Mouse (Mus musculus): Measurements from ENCODE around the gene Tmem53. TPM values are rescaled to one million over a fixed set of nuclear protein-coding genes. Genes with fewer than 3 reads are reported as not detected.
A peak's percentile ranks its signal among the peaks of the same experiment; 100 is the strongest.

The Tmem53 gene
- total and polyA plus RNA-seq, 2 experiments from 2014 or later: 59.2 to 65.9 TPM

DNA sequence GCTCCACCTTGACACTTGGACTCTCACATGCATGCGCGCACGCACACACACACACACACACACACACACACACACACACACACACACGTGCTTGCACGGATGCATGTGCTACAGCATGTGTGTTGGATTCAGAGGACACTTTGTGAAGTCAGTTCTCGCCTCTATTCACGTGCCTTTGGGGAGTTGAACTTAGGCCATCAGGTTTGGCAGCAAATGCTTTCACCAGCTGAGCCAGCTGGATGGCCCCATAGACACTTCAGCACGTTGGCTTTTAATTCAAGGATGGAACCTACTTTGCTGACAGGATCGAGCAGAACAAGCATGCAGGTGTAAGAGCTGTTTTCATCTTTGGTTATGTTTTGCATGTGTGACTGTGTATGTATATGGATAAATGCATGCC lies 29.9 kb upstream of the Tmem53 start:
- Histone ChIP-seq H3K4me2 (ENCODE audit: low read depth, low read length) (no peak overlapping the region), H3K36me3 (replicated peaks; ENCODE audit: control insufficient read depth, insufficient read depth, low read length) (no peaks in the 10 kb centered on the region), H3K4me1 (ENCODE audit: control insufficient read depth, insufficient read depth) (no peaks in the 10 kb centered on the region), H3K27ac (ENCODE audit: low read depth) (no peak overlapping the region), H3K27me3 (ENCODE audit: control insufficient read depth, insufficient read depth, low read length) (no peaks in the 10 kb centered on the region), H3K9ac (replicated peaks; ENCODE audit: low read depth, low read length) (no peak overlapping the region), H3K9me3 (replicated peaks; ENCODE audit: control insufficient read depth, low read length) (no peaks in the 10 kb centered on the region), H3K4me3 (ENCODE audit: low read depth, low read length) (no peak overlapping the region)
- WGBS: 79% methylated on average over 9 of the region's 9 CpGs
- ATAC-seq (ENCODE audit: insufficient read depth, low read depth) (no peak), DNase-seq (ENCODE audit: low spot score) (no peak)
- no peak for TF ChIP-seq CTCF (IDR thresholded peaks at IDR 0.05; ENCODE audit: low read depth)
- no peak for TF ChIP-seq EP300 (IDR thresholded peaks at IDR 0.05; ENCODE audit: low read depth)

DNA sequence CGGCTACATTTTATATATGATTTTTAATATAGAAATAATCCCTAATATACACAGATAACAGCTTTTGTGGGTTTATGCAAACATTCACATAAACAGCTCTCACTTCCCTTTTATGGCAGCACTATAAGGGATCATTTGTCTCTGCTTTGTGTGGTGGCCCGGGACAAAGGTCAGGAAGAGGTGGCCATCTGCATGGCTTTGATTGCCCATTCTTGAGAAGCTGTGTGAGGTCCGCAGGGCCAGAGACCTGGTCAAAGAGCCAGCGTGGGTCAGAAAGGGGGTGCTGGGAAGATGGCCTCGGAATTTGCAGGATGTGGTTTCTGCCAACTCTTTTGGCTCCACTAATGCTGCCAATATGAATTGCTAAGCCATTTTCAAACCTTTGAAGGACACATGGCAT lies 28.8 kb upstream of the Tmem53 start:
- Histone ChIP-seq H3K27me3 (ENCODE audit: control insufficient read depth, insufficient read depth, low read length) (no peaks in the 10 kb centered on the region), H3K9ac (replicated peaks; ENCODE audit: low read depth, low read length) (no peak overlapping the region), H3K36me3 (replicated peaks; ENCODE audit: control insufficient read depth, insufficient read depth, low read length) (no peaks in the 10 kb centered on the region), H3K9me3 (replicated peaks; ENCODE audit: control insufficient read depth, low read length) (no peaks in the 10 kb centered on the region), H3K4me1 (ENCODE audit: control insufficient read depth, insufficient read depth) (no peaks in the 10 kb centered on the region), H3K27ac (ENCODE audit: low read depth) (no peak overlapping the region), H3K4me3 (ENCODE audit: low read depth, low read length) (no peak overlapping the region), H3K4me2 (ENCODE audit: low read depth, low read length) (no peak overlapping the region)
- ATAC-seq (ENCODE audit: insufficient read depth, low read depth) (no peak), DNase-seq (ENCODE audit: low spot score) (no peak)
- 68% methylated on average over 5 of the region's 5 CpGs for WGBS
- no peak for TF ChIP-seq EP300 (IDR thresholded peaks at IDR 0.05; ENCODE audit: low read depth)
- no peak for TF ChIP-seq CTCF (IDR thresholded peaks at IDR 0.05; ENCODE audit: low read depth)

GRCm38 (mm10) chr4:117224122-117224521 lies 27.6 kb upstream of the Tmem53 start:
- Histone ChIP-seq H3K4me1 (ENCODE audit: control insufficient read depth, insufficient read depth) (no peaks in the 10 kb centered on the region), H3K27me3 (ENCODE audit: control insufficient read depth, insufficient read depth, low read length) (no peaks in the 10 kb centered on the region), H3K9ac (replicated peaks; ENCODE audit: low read depth, low read length) (no peak overlapping the region), H3K27ac (ENCODE audit: low read depth) (no peak overlapping the region), H3K4me2 (ENCODE audit: low read depth, low read length) (no peak overlapping the region), H3K9me3 (replicated peaks; ENCODE audit: control insufficient read depth, low read length) (no peaks in the 10 kb centered on the region), H3K36me3 (replicated peaks; ENCODE audit: control insufficient read depth, insufficient read depth, low read length) (no peaks in the 10 kb centered on the region), H3K4me3 (ENCODE audit: low read depth, low read length) (no peak overlapping the region)
- WGBS: 57% methylated on average over 8 of the region's 8 CpGs
- no peak for TF ChIP-seq EP300 (IDR thresholded peaks at IDR 0.05; ENCODE audit: low read depth)
- TF ChIP-seq CTCF (IDR thresholded peaks at IDR 0.05; ENCODE audit: low read depth): no peak
- ATAC-seq (ENCODE audit: insufficient read depth, low read depth) (no peak), DNase-seq (ENCODE audit: low spot score) (no peak)

DNA sequence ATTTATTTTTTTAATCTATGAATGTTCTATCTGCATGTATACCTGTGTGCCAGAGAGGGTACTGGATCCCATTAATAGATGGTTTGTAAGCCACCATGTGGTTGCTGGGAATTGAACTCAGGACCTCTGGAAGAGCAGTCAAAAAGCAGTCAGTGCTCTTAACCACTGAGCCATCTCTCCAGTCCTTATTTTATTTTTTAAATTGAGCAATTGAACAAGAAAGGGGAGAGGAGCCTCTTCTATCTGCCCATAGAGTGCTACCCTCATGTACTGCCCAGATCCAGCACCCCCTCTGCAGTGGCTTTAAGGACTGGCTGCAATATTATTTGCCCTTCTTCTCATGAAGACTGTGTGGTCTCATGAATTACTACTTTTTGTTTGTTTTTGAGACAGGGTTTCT lies 26.5 kb upstream of the Tmem53 start:
- Histone ChIP-seq H3K36me3 (replicated peaks; ENCODE audit: control insufficient read depth, insufficient read depth, low read length) (no peaks in the 10 kb centered on the region), H3K27me3 (ENCODE audit: control insufficient read depth, insufficient read depth, low read length) (no peaks in the 10 kb centered on the region), H3K4me2 (ENCODE audit: low read depth, low read length) (no peak overlapping the region), H3K4me3 (ENCODE audit: low read depth, low read length) (no peak overlapping the region), H3K9me3 (replicated peaks; ENCODE audit: control insufficient read depth, low read length) (0 out of 2 replicates have a peak, but pooled peaks cover under 1% of the 10 kb centered on the region), H3K9ac (replicated peaks; ENCODE audit: low read depth, low read length) (no peak overlapping the region), H3K4me1 (ENCODE audit: control insufficient read depth, insufficient read depth) (no peaks in the 10 kb centered on the region), H3K27ac (ENCODE audit: low read depth) (no peak overlapping the region)
- DNase-seq (ENCODE audit: low spot score) (no peak), ATAC-seq (ENCODE audit: insufficient read depth, low read depth) (no peak)
- TF ChIP-seq CTCF (IDR thresholded peaks at IDR 0.05; ENCODE audit: low read depth) (no peak), EP300 (IDR thresholded peaks at IDR 0.05; ENCODE audit: low read depth) (no peak)

DNA sequence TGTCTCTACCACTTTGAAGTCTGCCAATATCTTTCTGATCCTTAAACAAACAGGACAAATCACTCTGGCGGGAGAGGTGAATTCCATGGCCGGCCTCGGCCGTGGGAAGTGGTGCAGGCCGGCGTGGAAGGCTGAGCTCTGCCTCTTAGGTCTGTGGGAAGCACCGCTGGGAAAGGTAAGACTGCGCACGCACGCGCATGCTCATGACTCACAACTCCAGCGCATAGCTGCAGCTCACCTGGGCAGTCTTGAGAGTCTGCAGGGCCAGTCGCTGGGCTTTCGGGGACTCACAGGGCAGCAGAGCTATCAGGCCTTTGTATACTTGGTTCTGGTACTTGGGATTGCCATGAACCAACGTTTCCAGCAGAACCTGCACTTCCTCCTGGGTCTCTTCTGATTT lies 22.2 kb upstream of the Tmem53 start:
- ATAC-seq (ENCODE audit: insufficient read depth, low read depth) (no peak), DNase-seq (ENCODE audit: low spot score) (no peak)
- Histone ChIP-seq H3K9ac (replicated peaks; ENCODE audit: low read depth, low read length) (no peak overlapping the region), H3K4me2 (ENCODE audit: low read depth, low read length) (no peak overlapping the region), H3K4me3 (ENCODE audit: low read depth, low read length) (no peak overlapping the region), H3K36me3 (replicated peaks; ENCODE audit: control insufficient read depth, insufficient read depth, low read length) (no peaks in the 10 kb centered on the region), H3K4me1 (ENCODE audit: control insufficient read depth, insufficient read depth) (no peaks in the 10 kb centered on the region), H3K27ac (ENCODE audit: low read depth) (no peak overlapping the region), H3K27me3 (ENCODE audit: control insufficient read depth, insufficient read depth, low read length) (no peaks in the 10 kb centered on the region), H3K9me3 (replicated peaks; ENCODE audit: control insufficient read depth, low read length) (0 out of 2 replicates have a peak, but pooled peaks cover 3% of the 10 kb centered on the region)
- TF ChIP-seq EP300 (IDR thresholded peaks at IDR 0.05; ENCODE audit: low read depth) (no peak), CTCF (IDR thresholded peaks at IDR 0.05; ENCODE audit: low read depth) (no peak)
- WGBS: 57% methylated on average over 15 of the region's 15 CpGs

DNA sequence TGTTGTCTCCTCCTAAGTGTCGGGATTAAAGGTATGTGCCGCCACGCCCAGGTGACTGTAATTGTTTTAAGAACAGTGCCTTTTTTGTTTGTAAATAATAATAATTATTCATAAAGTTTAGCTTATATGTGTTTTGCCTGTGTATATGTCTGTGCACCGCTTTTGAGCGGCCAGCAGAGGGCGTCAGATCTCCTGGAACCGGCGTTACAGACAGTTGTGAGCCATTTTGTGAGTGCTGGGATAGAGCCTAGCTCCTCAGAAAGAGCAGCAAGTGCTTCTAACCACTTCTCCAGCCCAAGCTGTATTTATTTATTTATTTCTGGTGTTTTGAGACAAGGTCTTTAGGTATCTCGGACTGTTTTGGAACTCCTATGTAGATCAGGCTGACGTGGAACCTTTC lies 21.4 kb upstream of the Tmem53 start:
- TF ChIP-seq EP300 (IDR thresholded peaks at IDR 0.05; ENCODE audit: low read depth) (no peak), CTCF (IDR thresholded peaks at IDR 0.05; ENCODE audit: low read depth) (peak; percentile 32)
- ATAC-seq (ENCODE audit: insufficient read depth, low read depth) (no peak), DNase-seq (ENCODE audit: low spot score) (no peak)
- 0 out of 2 replicates have a peak, but pooled peaks cover 3% of the 10 kb centered on the region for H3K9me3 ChIP-seq (replicated peaks; ENCODE audit: control insufficient read depth, low read length)
- no peak overlapping the region for H3K9ac ChIP-seq (replicated peaks; ENCODE audit: low read depth, low read length)
- H3K36me3 ChIP-seq (replicated peaks; ENCODE audit: control insufficient read depth, insufficient read depth, low read length): no peaks in the 10 kb centered on the region
- 53% methylated on average over 10 of the region's 10 CpGs for WGBS
- H3K4me2 ChIP-seq (ENCODE audit: low read depth, low read length): no peak overlapping the region
- H3K4me3 ChIP-seq (ENCODE audit: low read depth, low read length): no peak overlapping the region
- no peaks in the 10 kb centered on the region for H3K4me1 ChIP-seq (ENCODE audit: control insufficient read depth, insufficient read depth)
- no peaks in the 10 kb centered on the region for H3K27me3 ChIP-seq (ENCODE audit: control insufficient read depth, insufficient read depth, low read length)
- no peak overlapping the region for H3K27ac ChIP-seq (ENCODE audit: low read depth)
